Mouse (Mus musculus): ENCODE measurements around the gene Rab11fip3.
A peak's percentile ranks its signal among the peaks of the same experiment; 100 is the strongest.

The Rab11fip3 gene

DNA sequence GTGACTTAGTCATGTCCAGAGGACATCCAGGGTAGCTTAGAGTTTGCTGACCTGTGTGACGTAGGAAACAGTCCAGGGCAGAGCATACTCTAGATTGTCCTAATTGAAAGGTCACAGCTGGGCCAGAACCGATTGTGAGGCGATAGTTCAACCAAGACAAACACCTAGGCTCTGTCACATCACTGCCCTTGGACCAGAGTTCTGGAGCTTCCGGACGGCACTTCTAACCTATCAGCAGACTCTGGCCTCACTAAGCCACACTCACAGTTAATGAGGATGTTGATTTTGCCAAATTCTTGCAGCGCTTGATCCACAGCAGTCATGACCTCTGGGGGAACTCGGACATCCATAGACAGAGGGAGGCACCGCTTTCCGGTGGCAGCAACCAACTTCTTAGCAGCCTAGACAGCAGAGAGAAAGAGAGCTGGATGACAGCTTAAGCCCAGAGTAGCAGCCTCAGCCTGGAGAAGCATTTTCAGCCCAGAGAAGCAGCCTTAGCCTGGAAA lies 17.8 kb upstream of the Rab11fip3 start:
- DNase-seq (ENCODE audit: low read depth, low spot score), result no peak

DNA sequence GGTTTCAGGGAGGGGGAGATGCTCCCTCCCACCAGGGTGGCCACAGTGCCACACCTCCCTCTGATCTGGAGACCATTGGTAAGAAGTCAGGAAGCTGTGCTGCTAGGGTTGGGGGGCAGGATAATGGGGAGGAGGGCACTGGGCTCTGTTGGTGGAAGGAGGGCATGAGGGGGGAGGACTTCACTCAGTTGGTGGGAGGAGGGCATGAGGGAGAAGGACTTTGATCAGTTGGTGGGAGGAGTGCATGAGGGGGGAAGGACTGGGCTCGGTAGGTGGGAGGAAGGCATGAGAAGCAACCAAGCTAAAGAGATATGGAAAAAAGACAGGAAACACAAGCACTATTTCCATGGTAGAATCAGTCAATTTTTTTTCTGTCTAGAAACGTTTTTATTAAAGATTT lies 11.5 kb upstream of the Rab11fip3 start:
- no peak for DNase-seq (ENCODE audit: low read depth, low spot score)

DNA sequence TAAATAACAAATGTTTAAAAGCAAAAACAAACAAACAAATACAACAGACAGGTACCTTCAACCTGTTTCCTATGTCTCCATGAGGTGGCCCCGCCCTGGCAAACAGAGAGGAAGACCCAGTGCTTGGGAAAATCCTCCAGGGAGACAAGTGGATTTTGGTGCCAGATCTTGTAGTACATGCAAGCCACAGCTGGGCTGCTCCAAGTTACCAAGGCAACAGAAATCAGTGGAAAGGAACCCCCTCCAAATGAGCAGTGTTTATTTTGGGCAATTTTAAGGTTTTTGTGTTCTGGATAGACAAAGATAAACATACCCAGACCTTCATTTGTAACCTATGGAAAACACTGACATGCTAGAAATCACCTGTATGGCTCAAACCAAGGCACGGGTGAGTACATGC lies 9.5 kb upstream of the Rab11fip3 start:
- DNase-seq (ENCODE audit: low read depth, low spot score), result no peak

DNA sequence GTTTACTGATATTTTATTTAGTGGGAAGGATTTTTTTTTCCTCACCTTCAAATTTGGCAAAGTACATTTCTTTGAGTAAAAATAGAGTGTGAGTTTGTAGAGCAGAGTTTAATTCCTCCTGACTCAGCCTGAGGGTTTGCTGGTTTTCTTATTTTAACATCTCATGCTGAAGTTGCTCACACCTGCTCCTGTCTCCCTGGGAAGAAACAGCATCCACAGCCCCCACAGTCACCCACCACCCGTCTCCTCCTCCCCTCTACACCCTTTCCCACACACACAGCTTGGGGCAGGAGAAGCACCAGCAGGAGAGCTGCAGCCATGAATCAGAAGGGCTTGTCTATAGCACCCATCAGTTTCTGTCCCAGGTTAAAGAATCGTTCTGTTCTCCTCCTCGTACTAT lies 5.9 kb upstream of the Rab11fip3 start:
- DNase-seq (ENCODE audit: low read depth, low spot score), result no peak

DNA sequence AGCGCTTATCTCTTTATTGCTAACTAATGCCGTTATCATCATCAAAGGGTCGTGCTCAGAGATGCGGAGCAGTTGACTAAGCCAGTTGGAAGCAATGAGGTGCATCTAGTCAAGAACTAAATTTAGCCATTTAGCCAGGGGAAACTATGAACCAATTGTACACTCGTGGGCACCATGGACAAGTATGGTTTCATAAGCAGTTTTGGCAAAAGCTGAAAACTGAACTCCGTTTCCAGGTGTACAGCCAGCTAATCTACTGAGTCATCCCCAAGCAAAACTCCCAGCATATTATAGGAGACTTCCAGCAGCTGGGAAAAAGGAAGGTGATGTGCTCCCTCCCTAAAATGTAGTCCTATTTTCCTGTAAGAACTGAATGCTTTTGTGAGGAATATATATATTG lies 781 bp upstream of the Rab11fip3 start:
- no peak for DNase-seq (ENCODE audit: low read depth, low spot score)

DNA sequence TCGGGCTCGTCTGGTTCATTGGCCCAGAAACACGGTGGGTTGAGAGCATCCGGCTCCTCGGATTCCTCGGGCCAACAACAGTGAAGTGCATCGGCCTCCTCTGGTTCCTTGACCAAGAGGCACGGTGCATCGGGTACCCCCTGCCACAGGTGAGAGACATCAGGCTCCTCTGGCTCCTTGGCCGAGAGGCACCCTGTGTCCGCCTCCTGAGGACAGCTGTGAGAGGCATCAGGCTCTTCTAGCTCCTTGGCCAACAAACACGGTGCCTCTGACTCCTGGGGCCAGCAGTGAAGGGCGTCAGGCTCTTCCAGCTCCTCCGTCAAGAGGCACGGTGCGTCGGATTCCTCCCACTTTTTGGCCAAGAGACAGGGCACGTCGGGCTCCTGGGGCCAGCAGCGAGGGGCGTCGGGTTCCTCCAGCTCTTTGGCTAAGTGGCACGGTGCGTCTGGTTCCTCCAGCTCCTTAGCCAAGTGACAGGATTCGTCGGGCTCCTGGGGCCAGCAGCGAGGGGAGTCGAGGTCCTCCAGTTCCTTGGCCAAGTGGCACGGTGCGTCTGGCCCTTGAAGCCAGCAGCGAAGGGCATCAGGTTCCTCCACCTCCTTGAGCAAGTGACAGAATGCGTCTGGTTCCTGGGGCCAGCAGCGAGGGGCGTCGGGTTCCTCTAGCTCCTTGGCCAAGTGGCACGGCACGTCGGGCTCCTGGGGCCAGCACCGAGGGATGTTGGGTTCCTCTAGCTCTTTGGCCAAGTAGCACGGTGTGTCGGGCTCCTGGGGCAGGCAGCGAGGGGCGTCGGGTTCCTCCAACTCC lies 1.1 kb downstream of the Rab11fip3 start:
- DNase-seq (ENCODE audit: low read depth, low spot score), result no peak

DNA sequence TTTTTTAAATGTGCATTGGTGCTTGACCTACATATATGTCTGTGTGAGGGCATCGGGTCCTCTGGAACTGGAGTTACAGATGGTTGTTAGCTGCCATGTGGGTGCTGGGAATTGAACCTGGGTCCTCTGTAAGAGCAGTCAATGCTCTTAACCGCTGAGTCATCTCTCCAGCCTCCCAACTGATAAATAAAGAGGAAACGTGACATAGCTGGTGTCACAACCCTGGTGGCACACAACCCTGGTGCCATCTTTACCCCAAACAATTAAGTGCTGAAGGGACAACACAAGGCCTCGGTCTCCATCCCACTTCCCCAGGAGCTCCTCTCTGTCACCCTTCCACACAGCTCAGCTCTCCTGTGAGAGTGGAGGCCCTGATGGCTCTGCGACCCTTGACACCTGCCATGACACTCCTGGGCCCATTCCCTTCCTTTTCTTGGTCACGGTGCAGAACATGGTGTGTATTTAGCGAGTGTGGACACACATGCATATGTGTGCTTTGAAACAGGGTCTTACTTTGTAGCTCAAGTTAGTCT lies 2.8 kb downstream of the Rab11fip3 start:
- DNase-seq (ENCODE audit: low read depth, low spot score), result no peak

DNA sequence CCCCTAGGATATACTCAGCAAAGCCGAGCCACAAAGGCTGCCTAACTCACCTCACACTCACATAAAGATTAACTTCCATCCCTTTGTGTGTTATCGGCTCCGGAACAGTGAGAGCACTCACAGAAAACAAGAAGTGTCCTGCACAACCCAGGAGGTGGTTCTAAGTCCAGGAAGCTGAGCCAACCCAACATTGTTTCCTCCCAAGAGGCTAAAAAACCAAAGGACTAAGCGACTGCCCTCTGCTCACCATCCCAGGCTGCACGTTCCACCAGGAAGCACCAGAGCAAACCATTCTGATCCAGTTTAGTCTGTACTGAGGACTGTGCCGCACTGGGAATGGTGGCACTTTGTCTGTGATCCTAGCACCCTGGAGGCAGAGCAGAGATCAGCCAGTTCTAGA lies 4.4 kb downstream of the Rab11fip3 start:
- no peak for DNase-seq (ENCODE audit: low read depth, low spot score)

DNA sequence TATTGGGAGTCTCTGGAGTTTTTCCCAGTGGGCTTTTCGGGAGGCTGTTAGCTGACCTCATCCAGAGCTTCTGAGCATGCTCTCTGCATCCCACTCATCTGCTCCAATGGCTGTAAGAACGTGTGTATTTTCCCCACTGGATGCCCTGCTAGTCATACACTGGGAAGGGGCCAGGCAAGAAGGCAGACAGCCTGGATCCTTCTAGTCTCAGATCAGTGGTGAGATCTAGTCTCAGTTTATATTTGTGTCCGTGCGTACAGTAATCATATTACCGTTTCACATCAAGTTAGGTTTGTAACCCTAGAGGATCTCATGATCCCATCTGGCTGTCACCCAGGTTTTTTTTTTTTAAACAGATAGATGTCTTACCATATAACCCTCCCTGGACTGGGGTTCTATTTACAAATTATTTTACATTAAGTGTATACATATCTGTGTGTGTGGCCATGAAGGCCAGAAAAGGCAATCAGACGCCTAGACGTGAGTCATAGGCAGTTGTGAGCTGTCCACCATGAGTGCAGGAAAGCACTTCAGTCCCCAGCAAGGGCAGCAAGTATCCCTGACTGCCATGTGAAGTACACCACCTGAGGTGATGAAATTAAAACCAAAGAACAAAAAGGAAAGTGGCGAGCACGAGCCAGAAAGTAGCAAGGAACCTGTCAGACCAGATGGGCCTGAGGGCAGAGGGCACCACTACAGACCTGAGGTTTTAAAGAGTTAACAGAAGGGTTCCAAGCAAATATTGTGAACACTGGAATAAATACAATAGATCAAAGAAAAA lies 11.4 kb downstream of the Rab11fip3 start:
- DNase-seq (ENCODE audit: low read depth, low spot score), result no peak

DNA sequence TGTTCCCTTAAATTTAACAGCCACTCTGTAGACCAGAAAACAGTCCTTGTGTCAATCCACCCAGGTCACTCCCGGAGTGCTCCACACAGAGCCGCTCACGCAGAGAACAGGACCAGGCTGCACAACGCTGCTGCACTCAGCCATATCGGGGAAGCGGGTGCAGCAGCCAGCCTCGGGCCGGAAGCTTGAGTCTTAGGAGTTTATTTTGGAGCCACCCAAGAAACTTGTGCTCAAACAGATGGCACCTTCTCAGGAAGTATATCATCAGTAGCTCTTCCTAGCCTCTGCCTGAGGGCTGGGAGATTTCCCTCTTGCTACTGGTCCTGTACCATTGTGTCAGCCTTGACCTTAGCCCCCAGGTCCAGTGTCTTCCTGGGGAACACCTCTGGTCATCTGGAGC lies 12.1 kb downstream of the Rab11fip3 start:
- DNase-seq (ENCODE audit: low read depth, low spot score), result no peak

DNA sequence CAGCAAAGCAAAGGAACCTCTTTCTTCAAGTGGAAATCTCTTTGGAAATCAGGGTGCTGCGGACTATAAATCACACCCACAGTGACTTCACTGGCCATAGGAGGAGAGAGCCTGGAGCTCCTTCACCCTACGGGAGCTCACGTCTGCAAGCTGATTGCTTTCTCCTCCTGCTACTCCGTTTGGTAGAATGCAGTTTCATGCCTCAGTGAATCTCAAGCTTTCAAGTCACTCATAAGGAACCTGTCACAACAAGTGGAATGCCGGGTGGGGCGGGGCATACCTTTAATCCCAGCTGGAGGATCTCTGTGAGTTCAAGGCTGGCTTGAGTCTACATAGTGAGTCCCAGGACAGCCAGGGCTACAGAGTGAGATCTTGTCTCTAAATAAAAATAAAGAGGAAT lies 14.2 kb downstream of the Rab11fip3 start:
- DNase-seq (ENCODE audit: low read depth, low spot score), result no peak

DNA sequence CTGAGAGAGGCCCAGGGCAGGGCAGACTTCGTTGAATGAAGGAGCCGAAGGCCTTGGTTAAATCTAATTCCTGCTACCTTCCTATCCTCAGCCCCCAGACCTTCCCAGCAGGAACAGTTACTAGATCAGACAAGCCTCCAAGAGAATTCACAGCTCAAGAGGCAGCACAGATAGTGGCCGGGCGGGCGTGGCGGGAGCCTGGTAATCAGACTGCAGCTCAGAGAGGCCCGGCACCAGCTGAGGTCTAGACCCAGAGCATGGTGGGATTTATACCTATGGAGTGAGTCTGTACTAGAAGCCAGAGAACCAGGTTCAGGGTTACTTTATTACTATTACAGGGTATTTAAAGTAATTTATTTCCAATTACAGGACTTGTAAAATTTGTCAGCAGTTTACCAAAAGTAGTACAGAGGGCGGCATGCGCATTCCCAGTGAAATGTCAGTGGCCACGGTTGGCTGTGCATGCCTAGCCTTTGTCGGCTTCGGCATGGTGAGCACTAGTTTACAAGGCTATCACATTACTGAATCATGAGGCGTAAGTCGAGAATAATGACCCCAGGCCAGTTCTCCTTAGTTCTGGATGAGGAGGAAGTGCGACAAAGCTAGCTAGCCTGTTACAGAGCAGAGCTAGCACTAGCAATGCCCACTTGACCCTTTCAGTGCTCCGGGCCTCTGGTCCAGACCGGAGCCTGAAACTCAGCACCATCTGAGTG lies 15.1 kb downstream of the Rab11fip3 start:
- no peak for DNase-seq (ENCODE audit: low read depth, low spot score)

DNA sequence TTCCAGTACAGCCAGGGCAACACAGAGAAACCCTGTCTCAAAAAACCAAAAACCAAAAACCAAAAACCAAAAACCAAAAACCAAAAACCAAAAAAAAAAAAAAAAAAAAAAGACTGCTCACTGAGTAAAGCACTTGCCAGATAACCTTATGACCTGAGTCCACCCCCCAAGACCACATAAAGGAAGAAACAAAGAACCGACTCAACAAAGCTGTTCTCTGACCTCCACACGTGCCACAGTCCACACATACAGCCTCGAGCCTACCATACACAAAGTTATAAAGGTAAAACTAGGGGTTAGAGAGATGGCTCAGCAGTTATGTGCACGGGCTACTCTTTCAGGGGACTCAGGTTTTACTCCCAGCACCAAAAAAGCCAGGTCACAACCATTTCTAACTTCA lies 16.6 kb downstream of the Rab11fip3 start:
- no peak for DNase-seq (ENCODE audit: low read depth, low spot score)

DNA sequence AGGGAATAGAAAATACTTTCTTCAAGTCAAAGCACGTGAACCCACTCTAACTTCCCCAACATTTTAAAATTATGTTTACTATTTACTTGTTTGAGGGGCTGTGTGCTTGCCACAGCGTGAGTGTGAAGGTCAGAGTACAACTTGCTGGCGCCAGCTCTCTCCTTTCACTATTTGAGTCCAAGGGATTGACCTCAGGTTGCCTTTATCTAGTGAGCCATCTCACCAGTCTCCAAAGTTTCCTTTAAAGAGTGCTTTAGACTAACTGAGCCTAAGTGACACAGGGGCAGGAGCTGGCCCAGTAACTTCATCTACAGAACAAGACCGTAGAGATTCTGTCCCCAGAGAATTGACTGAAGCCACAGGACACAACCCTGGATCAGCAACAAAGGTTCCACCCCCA lies 17.3 kb downstream of the Rab11fip3 start:
- no peak for DNase-seq (ENCODE audit: low read depth, low spot score)

DNA sequence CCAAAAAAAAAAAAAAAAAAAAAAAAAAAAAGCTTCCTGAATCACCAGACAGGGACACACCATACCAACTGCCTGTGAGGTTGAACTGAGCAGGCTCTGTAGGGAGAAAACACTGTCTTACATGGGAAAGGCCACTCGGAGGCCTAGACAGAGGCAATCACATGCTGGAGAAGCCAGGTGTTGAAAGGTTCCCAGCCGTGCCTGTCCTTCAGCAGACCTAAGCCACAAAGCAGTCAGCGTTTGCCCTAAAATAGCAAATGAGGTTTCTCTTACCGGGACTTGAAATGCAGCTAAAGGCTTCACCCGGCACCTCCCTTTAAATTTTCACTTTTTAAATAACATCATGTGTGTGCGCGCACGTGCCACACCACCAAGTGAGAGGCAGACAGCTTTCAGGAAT lies 21.2 kb downstream of the Rab11fip3 start:
- DNase-seq (ENCODE audit: low read depth, low spot score), result no peak

DNA sequence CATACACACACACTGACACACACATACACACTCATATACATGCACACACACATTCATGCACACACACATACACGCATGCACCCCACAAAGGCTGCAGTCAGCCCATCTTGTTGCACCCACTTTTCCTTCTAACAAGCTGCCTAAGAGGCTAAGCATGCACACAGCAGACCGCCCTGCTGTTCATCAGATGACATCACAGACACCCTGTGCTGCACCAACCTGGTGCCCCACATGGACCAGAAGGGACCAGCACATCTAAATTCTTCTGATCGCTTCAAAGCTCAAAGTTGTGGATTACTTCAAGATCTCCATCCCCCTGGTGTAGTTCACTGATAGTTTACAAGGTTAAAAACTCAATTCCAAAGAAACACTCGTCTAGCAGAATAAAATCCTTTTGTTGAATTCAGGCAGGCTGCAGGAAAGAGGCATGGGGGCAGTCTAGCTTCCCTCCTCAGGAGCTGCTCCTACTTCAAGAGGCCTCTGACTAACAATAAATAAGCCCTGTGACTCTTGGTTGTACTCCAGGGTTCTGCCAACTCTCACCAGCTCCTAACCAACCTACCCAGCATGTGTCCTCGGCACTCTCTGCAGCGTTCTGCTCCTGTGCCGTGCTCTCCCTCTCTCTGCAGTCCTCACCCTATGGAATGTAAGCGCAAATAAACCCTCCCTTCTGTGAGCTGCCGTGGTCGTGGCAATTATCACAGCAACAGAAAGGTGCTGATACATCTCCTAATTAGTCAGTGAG lies 22.9 kb downstream of the Rab11fip3 start:
- DNase-seq (ENCODE audit: low read depth, low spot score), result no peak

DNA sequence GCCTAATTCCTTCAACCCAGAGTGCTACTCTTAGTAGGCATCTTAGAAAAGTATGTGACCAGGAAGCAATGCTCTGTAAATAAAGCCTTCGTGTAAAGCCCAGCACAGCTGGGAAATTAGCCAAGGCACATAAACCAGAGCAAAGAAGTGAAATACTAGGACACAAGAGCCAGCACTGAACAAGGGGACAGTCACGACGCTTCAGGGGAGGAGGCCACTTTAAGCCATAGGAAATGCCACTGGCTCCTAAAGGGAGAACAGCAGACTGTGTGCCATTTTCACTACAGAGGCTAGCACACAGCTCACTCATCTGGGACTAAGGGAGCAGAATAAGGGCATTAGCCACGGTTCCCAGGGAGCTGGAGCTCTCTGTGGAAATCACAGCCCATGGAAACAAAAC lies 24.1 kb downstream of the Rab11fip3 start:
- DNase-seq (ENCODE audit: low read depth, low spot score), result no peak

DNA sequence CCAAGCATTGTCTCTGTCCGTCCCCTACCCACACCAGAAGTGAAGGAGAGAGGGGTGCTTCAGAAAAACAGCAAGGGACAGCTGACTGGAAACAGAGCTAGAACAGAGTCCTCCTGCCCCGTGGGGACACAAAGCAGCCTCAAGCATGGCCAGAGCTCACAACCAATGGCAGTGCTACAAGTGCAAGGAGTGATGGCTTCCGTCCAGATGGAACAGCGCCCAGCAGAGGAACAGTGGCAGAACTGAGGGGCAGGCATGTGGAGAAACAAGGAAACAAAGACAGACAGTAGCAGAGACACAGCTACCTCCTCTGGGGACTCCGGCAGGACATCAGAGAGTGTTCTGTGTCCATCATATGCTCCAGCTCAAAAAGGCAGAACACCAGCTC lies 26.1 kb downstream of the Rab11fip3 start:
- DNase-seq (ENCODE audit: low read depth, low spot score), result no peak

DNA sequence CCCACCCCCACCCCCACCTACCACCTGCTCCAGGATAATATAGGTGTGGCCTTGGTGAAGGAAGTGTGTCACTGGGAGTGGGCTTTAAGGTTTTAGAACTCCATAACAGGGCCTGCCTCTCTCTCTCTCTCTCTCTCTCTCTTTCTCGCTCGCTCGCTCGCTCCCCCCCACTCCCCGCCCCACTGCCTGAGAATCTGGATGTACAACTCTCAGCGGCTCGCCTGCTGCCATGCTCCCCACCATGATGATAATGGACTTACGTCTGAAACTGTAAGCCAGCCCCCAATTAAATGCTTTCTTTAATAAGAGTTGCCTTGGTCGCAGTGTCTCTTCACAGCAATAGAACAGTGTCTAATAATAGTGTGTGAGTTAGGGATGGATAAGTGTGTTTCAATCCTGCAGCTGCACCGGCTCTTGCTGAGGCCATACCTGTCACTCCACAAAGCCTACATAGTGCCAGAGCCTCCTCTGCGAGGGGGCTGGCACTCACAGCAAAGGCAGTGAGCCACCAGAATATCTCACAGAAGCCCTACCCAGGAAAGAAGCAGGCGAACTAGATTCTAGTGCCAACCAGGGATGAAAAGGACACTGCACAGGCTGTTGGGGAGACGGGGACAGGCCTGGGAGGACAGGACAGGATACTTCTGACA lies 26.6 kb downstream of the Rab11fip3 start:
- DNase-seq (ENCODE audit: low read depth, low spot score), result no peak

DNA sequence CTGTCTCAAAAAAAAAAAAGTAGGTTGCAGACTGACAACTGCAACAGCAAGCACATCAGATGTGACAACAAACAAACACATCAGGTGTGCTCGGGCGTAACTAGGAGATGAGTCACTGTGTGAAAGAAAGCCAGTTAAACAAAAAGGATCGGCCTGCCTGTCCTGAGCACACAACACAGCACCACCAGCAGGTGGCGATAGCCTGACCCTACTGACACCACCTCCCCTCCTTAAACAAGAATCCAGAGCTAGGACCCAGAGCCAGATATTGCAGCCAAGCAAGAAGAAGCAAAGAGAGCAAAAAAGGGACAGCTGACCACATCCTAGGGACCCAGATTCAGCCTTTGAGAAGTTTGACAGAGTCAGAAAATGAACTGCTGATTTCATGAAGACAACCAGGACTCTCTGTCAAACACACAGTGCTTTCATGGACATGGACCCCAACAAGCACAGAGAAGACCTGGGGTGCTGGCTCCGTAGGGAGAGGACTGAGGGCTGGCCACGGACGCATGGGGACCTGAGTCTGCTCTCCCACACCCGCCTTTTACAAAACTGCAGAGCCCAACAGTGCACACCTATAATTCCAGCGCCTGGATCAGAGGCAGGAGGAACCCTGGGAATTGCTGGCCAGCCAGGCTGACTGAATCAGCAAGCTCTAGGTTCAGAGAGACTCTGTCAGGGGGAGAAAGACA lies 28.1 kb downstream of the Rab11fip3 start:
- peak; percentile 69 for DNase-seq (ENCODE audit: low read depth, low spot score)
